9 mouse cellular contexts compared by ENCODE assay signal in the genomic region with DNA sequence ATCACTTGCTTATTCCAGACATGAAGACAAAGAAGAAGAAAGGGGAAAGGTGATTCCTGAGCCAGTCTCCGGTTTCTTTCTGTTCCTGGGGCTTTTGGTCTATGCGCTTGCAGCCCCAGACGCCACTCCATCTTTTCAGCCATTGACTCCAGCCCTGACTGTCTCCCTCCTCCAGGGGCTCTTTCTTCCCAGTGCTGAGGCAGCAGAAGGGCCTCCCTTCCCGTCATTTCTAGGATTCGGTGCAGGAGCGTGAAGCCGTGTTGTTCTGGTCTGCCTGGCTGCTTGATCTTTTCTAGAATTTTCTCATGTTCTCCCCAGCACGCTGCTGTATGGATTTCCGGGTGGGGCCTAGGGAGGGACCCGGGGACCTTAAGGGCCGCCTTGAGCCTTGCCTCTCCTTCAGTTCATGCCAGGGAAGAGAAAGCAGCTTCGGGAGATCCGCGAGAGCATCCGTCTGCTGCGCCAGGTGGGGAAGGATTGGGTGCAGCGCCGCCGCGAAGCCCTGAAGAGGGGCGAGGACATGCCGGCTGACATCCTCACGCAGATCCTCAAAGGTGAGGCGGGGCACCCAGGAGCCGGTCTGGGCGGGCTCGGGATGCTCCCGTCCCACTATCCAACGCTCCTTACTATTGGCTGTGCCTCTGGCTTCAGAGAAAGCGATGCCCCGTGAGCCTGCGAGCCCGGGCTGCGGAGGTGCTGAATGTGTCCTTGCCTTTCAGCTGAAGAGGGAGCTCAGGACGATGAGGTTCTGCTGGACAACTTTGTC. TPM values are rescaled to one million over a fixed set of nuclear protein-coding genes. Genes with fewer than 3 reads are reported as not detected.
A peak's percentile ranks its signal among the peaks of the same experiment; 100 is the strongest.
DNase-seq lines count a peak whose midpoint lies in the region; ATAC-seq and TF ChIP-seq lines count a peak whose summit lies in the region.
"Had no signal": no experiment of that assay in that cellular context is flagged by ENCODE, and none has a peak within 500 bp of the region (broad histone marks: within the 10 kb centered on the region; RNA-seq: fewer than 3 reads in every experiment).

No protein-coding gene starts in this region.

- H3K9me3 ChIP-seq in ES-Bruce4 (replicated peaks; ENCODE audit: control insufficient read depth, insufficient read depth, low read length, poor library complexity, severe bottlenecking) = no peaks in the 10 kb centered on the region
- H3K9me3 ChIP-seq in forebrain, embryonic 14.5 days (replicated peaks; ENCODE audit: control insufficient read depth, low read length) = no peaks in the 10 kb centered on the region
- no peaks in the 10 kb centered on the region for H3K9me3 ChIP-seq in liver, embryonic 12.5 days (replicated peaks)

- H3K27ac ChIP-seq in ES-Bruce4 (ENCODE audit: insufficient read depth, low read length) = no peak overlapping the region
- H3K27ac ChIP-seq in forebrain, embryonic 14.5 days (ENCODE audit: low read depth, low read length) = no peak overlapping the region
- no peak overlapping the region for H3K27ac ChIP-seq in liver, embryonic 12.5 days

- peak; percentile 58 to 62 for DNase-seq in cerebellum, postnatal 25 days
- no peak for DNase-seq in cerebellum, postnatal 36 days
- DNase-seq in forebrain, embryonic 14.5 days (ENCODE audit: low spot score) = peak; percentile 46
- DNase-seq in ovary, postnatal 10 days (ENCODE audit: low spot score) = no peak
- no peak for DNase-seq in right cerebral cortex, postnatal 14 days
- no peak for DNase-seq in retina, embryonic 14.5 days (ENCODE audit: low spot score)
- DNase-seq: adrenal gland, postnatal 10 days had no signal

- no peaks in the 10 kb centered on the region for H3K27me3 ChIP-seq in ES-Bruce4 (ENCODE audit: control insufficient read depth, insufficient read depth, low read length, poor library complexity, severe bottlenecking)
- H3K27me3 ChIP-seq in forebrain, embryonic 14.5 days (replicated peaks; ENCODE audit: control insufficient read depth, insufficient read depth, low read length) = no peaks in the 10 kb centered on the region
- peaks cover 74% of the 10 kb centered on the region for H3K27me3 ChIP-seq in liver, embryonic 12.5 days (replicated peaks)

- H3K4me2 ChIP-seq in forebrain, embryonic 14.5 days (ENCODE audit: low read length) = peak overlapping the region; percentile 44
- H3K4me2 ChIP-seq in liver, embryonic 12.5 days = peak overlapping the region; percentile 15; the same call in 1 of the 2 replicates

- no peak for TF ChIP-seq CTCF in ES-Bruce4 (IDR thresholded peaks at IDR 0.05; ENCODE audit: low read depth, low read length)

- WGBS in forebrain, embryonic 14.5 days = 12% methylated on average over 35 of the region's 35 CpGs
- WGBS in liver, embryonic 12.5 days (ENCODE audit: insufficient replicate concordance) = 12% methylated on average over 35 of the region's 35 CpGs

- peak overlapping the region; percentile 35 for H3K4me3 ChIP-seq in ES-Bruce4 (ENCODE audit: low read depth, low read length)
- peak overlapping the region; percentile 13; the same call in 1 of the 2 replicates for H3K4me3 ChIP-seq in forebrain, embryonic 14.5 days (ENCODE audit: low read depth, low read length)
- H3K4me3 ChIP-seq in liver, embryonic 12.5 days = no peak overlapping the region

- no peak for TF ChIP-seq EP300 in ES-Bruce4 (IDR thresholded peaks at IDR 0.05; ENCODE audit: insufficient read depth, low read depth, low read length)

- H3K4me1 ChIP-seq in ES-Bruce4 (ENCODE audit: control insufficient read depth, insufficient read depth, low read length) = no peaks in the 10 kb centered on the region
- no peaks in the 10 kb centered on the region for H3K4me1 ChIP-seq in forebrain, embryonic 14.5 days (ENCODE audit: control insufficient read depth, insufficient read depth, low read length)
- no peaks in the 10 kb centered on the region for H3K4me1 ChIP-seq in liver, embryonic 12.5 days

- TF ChIP-seq POLR2A in ES-Bruce4 (IDR thresholded peaks at IDR 0.05; ENCODE audit: insufficient read depth, low read length) = no peak

- peak; percentile 42; the same call in 1 of the 2 replicates for ATAC-seq in forebrain, embryonic 14.5 days
- ATAC-seq in liver, embryonic 12.5 days = no peak

- H3K36me3 ChIP-seq in ES-Bruce4 (ENCODE audit: control insufficient read depth, insufficient read depth, low read length, poor library complexity, severe bottlenecking) = no peaks in the 10 kb centered on the region
- no peaks in the 10 kb centered on the region for H3K36me3 ChIP-seq in forebrain, embryonic 14.5 days (ENCODE audit: control insufficient read depth, insufficient read depth, low read length)
- no peaks in the 10 kb centered on the region for H3K36me3 ChIP-seq in liver, embryonic 12.5 days

- H3K9ac ChIP-seq in ES-Bruce4 (ENCODE audit: low read depth, poor library complexity, severe bottlenecking) = no peak overlapping the region
- H3K9ac ChIP-seq in forebrain, embryonic 14.5 days (ENCODE audit: low read length) = peak overlapping the region; percentile 30
- no peak overlapping the region for H3K9ac ChIP-seq in liver, embryonic 12.5 days

RNA-seq across cellular contexts. Expression of a gene that starts 18.2 kb away (rescaled TPM):
- polyA plus RNA-seq in ES-Bruce4 (2011; ENCODE audit: insufficient read depth, insufficient read length, low read depth, missing spikeins) = 9.4 and 9.5 TPM in 2 replicates
- polyA plus RNA-seq in forebrain, embryonic 14.5 days (2014; fragmentation: Nextera tagmentation; extraction: Ambion mirVana) = 52.2 and 57.1 TPM in 2 replicates
- polyA plus RNA-seq in liver, embryonic 12.5 days (2016; fragmentation: Nextera tagmentation; extraction: Ambion mirVana) = 9.5 and 10.6 TPM in 2 replicates

RNA-seq across cellular contexts. Expression of a gene that starts 18.4 kb away (rescaled TPM):
- 1.0 and 1.6 TPM in 2 replicates for polyA plus RNA-seq in ES-Bruce4 (2011; ENCODE audit: insufficient read depth, insufficient read length, low read depth, missing spikeins)
- polyA plus RNA-seq in forebrain, embryonic 14.5 days (2014; fragmentation: Nextera tagmentation; extraction: Ambion mirVana) = 10.9 and 14.3 TPM in 2 replicates
- 0.86 and 1.7 TPM in 2 replicates for polyA plus RNA-seq in liver, embryonic 12.5 days (2016; fragmentation: Nextera tagmentation; extraction: Ambion mirVana)

RNA-seq across cellular contexts. Expression of a gene that starts 46.5 kb away (rescaled TPM):
- polyA plus RNA-seq in ES-Bruce4 (2011; ENCODE audit: insufficient read depth, insufficient read length, low read depth, missing spikeins) = 0.82 and 1.1 TPM in 2 replicates
- 1.0 and 1.4 TPM in 2 replicates for polyA plus RNA-seq in forebrain, embryonic 14.5 days (2014; fragmentation: Nextera tagmentation; extraction: Ambion mirVana)
- 0.07 and 0.17 TPM in 2 replicates for polyA plus RNA-seq in liver, embryonic 12.5 days (2016; fragmentation: Nextera tagmentation; extraction: Ambion mirVana)

Comparison
In these comparisons a context has a peak if more than half of its experiments do, and no peak if none do; other contexts are left out.
1. DNase-seq: peak in cerebellum, postnatal 25 days (2 of 2) and forebrain, embryonic 14.5 days (single experiment); none in cerebellum, postnatal 36 days (0 of 2), ovary, postnatal 10 days (single experiment), right cerebral cortex, postnatal 14 days (single experiment) and retina, embryonic 14.5 days (single experiment).